Mouse (Mus musculus) left cerebral cortex, adult 9 months (tissue): Measurements from ENCODE around the gene Wfdc8.

Experiments
- DNase-seq, 2 experiments: peaks; one replicate each; pipeline ENCODE4 v3.0.0; 2022; ENCODE audit warnings: low spot score in 2 of 2

Wfdc8 gene

GRCm38 (mm10) chr2:164562391-164563188, 50.8 kb downstream of the Wfdc8 start, which contains the start of gene Wfdc2:
Gene Wfdc2 (plus strand): TSS chr2:164562413.
- no peak for DNase-seq

GRCm38 (mm10) chr2:164560106-164560505, 53.3 kb downstream of the Wfdc8 start:
- DNase-seq: no peak

- no peak for DNase-seq
These were observed 54.3 kb downstream of the Wfdc8 start for GRCm38 (mm10) chr2:164558991-164559645.

GRCm38 (mm10) chr2:164558426-164558825, 55.0 kb downstream of the Wfdc8 start:
- peak; percentile 28 to 65 for DNase-seq

- DNase-seq: no peak
These were observed 61.9 kb downstream of the Wfdc8 start for GRCm38 (mm10) chr2:164551502-164551901.

- DNase-seq: no peak
These were observed 62.5 kb downstream of the Wfdc8 start for GRCm38 (mm10) chr2:164550895-164551269.

- peak; percentile 8 to 49 for DNase-seq
These were observed 63.2 kb downstream of the Wfdc8 start for GRCm38 (mm10) chr2:164549963-164550894.

GRCm38 (mm10) chr2:164549338-164549737, 64.1 kb downstream of the Wfdc8 start:
- DNase-seq: no peak
